Mouse (Mus musculus) C2C12 (cell line): ENCODE measurements at regions not wholly inside any gene's neighbourhood (a gene's known extent, or its start where the extent isn't known, plus 50 kb on each side); places are given as distances from the start of the nearest gene placed in this dataset.

Source experiments
- H3K27me3 ChIP-seq: one replicate; pipeline ENCODE4 v1.6.1; 2011; ENCODE audit not compliant: control insufficient read depth, insufficient read depth, insufficient read length
- H3K36me3 ChIP-seq: one replicate; pipeline ENCODE4 v1.6.1; 2011; ENCODE audit not compliant: control insufficient read depth, insufficient read depth
- H3K4me3 ChIP-seq: one replicate; pipeline ENCODE4 v1.5.1; 2011; ENCODE audit warnings: mild to moderate bottlenecking, control low read depth; ENCODE audit not compliant: poor library complexity, insufficient read depth, severe bottlenecking
- H3K79me2 ChIP-seq: one replicate; pipeline ENCODE4 v1.6.1; 2011; ENCODE audit not compliant: control insufficient read depth, insufficient read depth
- H3K79me3 ChIP-seq: one replicate; pipeline ENCODE4 v1.6.1; 2011; ENCODE audit warnings: low read depth, control low read depth
- H3ac ChIP-seq: one replicate; pipeline ENCODE3; 2011; ENCODE audit warnings: low read depth; ENCODE audit not compliant: control insufficient read depth, insufficient read length
- CEBPB ChIP-seq: IDR thresholded peaks from one replicate; pipeline ENCODE4 v1.6.1; 2011; ENCODE audit warnings: low read depth, mild to moderate bottlenecking, control low read depth, moderate library complexity
- CTCF ChIP-seq: IDR thresholded peaks from one replicate; pipeline ENCODE4 v1.5.1; 2011; ENCODE audit not compliant: control insufficient read depth, insufficient read depth, insufficient read length
- FOSL1 ChIP-seq: IDR thresholded peaks from one replicate; pipeline ENCODE4 v1.8.0; 2011; ENCODE audit warnings: mild to moderate bottlenecking, low read length; ENCODE audit not compliant: poor library complexity, insufficient read depth, severe bottlenecking
- MAX ChIP-seq: IDR thresholded peaks from one replicate; pipeline ENCODE4 v1.6.1; 2011; ENCODE audit warnings: mild to moderate bottlenecking, control low read depth
- MYOD1 ChIP-seq: IDR thresholded peaks from one replicate; pipeline ENCODE4 v1.6.1; 2011; ENCODE audit warnings: low read depth; ENCODE audit not compliant: control insufficient read depth, insufficient read length
- MYOG ChIP-seq: IDR thresholded peaks from one replicate; pipeline ENCODE4 v1.6.1; 2011; ENCODE audit not compliant: control insufficient read depth, insufficient read length; ENCODE audit errors: extremely low read depth
- USF1 ChIP-seq: IDR thresholded peaks from one replicate; pipeline ENCODE4 v1.6.1; 2011; ENCODE audit warnings: low read depth, mild to moderate bottlenecking, control low read depth, moderate library complexity

DNA sequence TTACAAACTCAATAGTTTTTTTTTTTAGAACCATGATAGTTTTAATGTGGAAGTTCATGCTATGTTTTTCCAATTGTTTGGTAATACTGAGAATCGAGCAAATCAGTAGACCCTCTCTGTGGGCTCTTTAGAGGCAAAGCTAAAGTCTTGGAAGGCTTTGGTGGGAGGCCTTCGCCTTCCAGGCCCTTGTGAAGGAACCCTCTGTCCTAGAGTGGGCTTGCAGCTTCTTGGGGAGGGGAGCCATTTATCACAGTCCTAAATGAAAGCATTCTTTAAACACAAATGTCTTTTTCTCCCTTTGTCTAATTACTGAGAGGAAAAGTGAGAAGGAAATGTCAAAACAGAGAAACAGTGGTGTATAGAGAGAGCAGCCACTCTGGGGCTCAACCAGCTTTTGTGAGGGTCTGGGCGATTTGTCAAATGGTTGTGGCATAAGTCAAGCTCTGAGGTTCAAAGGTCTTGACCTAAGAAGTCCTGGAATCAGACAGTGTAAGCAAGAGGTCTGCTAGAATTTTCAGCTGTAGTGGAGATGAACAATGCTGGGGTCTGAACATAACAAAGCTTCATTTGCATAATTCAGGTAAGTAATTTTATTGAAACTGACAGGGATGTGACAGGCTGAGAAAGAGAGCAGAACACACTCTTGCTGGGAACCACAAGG lies 736.6 kb upstream of the Nr2f1 start:
- H3K27me3 ChIP-seq: no peaks in the 10 kb centered on the region
- no peak overlapping the region for H3K4me3 ChIP-seq
- no peaks in the 10 kb centered on the region for H3K79me2 ChIP-seq
- H3ac ChIP-seq: no peak overlapping the region
- no peaks in the 10 kb centered on the region for H3K79me3 ChIP-seq
- no peaks in the 10 kb centered on the region for H3K36me3 ChIP-seq
- TF ChIP-seq FOSL1 (no peak), MAX (no peak), MYOD1 (no peak), MYOG (no peak), CTCF (no peak), CEBPB (no peak), USF1 (no peak)

DNA sequence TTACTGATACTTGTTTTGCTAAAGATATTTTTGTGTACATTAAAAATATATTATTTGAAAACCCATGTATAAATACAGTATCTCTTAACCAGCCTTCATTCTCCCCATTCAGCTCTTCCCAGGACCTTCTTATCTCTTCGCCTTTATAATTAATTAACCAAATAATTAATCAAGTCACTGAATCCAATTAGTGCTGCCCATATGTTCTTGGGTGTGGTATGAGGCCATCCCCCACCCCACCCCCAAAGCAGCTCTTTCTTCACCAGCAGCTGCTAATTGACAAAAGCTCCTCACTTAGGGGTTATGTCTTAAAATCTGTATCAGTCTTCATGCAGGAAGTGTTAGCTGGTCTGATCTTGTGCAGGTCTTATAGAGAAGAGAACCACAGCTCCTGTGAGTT lies 728.8 kb upstream of the Nr2f1 start:
- Histone ChIP-seq H3ac (no peak overlapping the region), H3K79me3 (no peaks in the 10 kb centered on the region), H3K4me3 (no peak overlapping the region), H3K79me2 (no peaks in the 10 kb centered on the region), H3K27me3 (no peaks in the 10 kb centered on the region), H3K36me3 (no peaks in the 10 kb centered on the region)
- TF ChIP-seq MYOD1 (no peak), CEBPB (no peak), USF1 (no peak), MAX (no peak), FOSL1 (no peak), CTCF (no peak), MYOG (no peak)

DNA sequence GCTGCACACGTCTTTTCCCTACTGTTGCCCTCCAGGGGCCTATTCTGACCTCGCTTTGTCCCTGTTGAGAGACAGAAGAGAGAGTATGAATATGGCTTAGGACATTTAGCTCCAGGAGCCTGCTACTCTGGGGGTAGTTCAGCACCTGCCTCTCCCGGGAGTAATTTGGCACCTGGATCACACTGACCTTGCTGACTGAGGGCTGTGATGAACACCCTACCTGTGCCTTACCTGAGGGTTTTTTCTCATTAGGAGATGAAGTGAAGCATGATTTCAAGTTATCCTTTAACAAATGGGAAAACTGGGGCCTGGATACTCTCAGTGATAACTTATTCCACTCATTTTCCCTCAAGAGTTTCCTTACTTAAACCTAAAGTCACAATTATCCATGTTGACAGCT lies 721.2 kb upstream of the Nr2f1 start:
- H3ac ChIP-seq: no peak overlapping the region
- H3K79me2 ChIP-seq: no peaks in the 10 kb centered on the region
- TF ChIP-seq CEBPB (no peak), MAX (no peak), MYOG (no peak), CTCF (no peak), FOSL1 (no peak), MYOD1 (no peak), USF1 (no peak)
- no peak overlapping the region for H3K4me3 ChIP-seq
- no peaks in the 10 kb centered on the region for H3K36me3 ChIP-seq
- no peaks in the 10 kb centered on the region for H3K79me3 ChIP-seq
- no peaks in the 10 kb centered on the region for H3K27me3 ChIP-seq

DNA sequence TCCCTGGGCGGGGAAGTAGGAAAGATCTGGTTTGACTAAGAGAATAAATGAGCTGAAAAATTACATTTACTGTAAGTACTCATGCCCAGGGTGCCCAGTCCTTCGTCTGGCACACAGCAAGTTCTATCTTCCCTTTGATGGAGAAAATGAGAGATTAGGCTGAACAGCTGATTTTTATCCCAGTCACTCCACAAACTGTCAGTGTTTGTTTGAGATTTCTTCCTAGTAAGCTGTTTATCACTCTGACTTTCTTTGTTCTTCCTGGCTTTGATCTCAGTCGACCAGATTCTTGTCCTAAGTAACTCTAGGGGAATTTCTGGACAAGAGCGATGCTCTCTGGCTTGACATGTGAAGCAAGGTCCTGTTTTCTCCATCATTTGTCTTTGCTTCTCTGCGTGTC lies 710.3 kb upstream of the Nr2f1 start:
- Histone ChIP-seq H3K36me3 (no peaks in the 10 kb centered on the region), H3K79me2 (no peaks in the 10 kb centered on the region), H3K27me3 (no peaks in the 10 kb centered on the region), H3K4me3 (no peak overlapping the region), H3ac (no peak overlapping the region), H3K79me3 (no peaks in the 10 kb centered on the region)
- TF ChIP-seq MYOG: no peak
- no peak for TF ChIP-seq CTCF
- TF ChIP-seq MAX: no peak
- no peak for TF ChIP-seq USF1

DNA sequence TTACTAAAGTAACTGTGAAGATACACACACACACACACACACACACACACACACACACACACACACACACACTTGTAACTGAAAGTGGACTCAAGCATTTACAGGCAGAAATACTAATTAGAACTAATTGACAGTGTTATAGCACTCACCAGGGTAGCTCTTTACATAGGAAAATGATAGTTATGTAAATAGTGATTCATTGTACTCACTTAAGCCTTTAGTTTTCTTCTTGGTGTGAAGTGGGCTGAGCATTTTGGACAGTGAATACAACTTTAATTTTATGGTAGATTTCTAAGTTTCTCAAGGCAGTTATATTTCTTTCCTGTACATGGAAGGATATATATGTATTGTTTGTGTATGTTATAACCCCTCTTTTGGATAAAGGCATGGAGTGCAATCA lies 704.5 kb upstream of the Nr2f1 start:
- Histone ChIP-seq H3K4me3 (no peak overlapping the region), H3K36me3 (no peaks in the 10 kb centered on the region), H3K79me3 (no peaks in the 10 kb centered on the region), H3K79me2 (no peaks in the 10 kb centered on the region), H3K27me3 (no peaks in the 10 kb centered on the region), H3ac (no peak overlapping the region)
- TF ChIP-seq MYOD1 (no peak), CEBPB (no peak), USF1 (no peak), MYOG (no peak), FOSL1 (no peak), CTCF (no peak), MAX (no peak)

DNA sequence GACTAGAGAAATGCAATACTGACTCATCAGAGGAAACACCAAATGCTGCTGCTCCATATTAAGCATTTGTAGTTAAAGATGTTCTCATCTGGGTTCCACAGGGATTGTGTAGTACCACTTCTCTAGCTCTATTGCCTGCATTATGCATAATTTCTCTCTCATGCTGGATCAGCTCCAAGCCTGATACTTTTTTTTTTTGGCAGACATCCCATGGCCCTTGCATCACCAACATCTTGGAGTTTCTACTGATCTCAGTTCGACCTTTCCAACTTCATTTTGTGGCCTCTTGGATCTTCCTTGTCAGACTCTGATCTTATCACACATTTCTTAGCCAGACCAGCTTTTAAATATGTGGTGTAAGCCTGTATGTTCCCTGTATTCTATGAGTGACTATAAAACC lies 701.1 kb upstream of the Nr2f1 start:
- Histone ChIP-seq H3K27me3 (no peaks in the 10 kb centered on the region), H3K4me3 (no peak overlapping the region), H3K79me3 (no peaks in the 10 kb centered on the region), H3ac (no peak overlapping the region), H3K79me2 (no peaks in the 10 kb centered on the region), H3K36me3 (no peaks in the 10 kb centered on the region)
- TF ChIP-seq MYOD1 (no peak), CTCF (no peak), CEBPB (no peak), FOSL1 (no peak)
